Mouse (Mus musculus) stomach, postnatal 0 days (tissue): ENCODE measurements at regions not wholly inside any gene's neighbourhood (a gene's known extent, or its start where the extent isn't known, plus 50 kb on each side); places are given as distances from the start of the nearest gene placed in this dataset.

Source experiments
- ATAC-seq: fragments of 200-750 bp; cut with Nextera tagmentation; 2 replicates; pipeline ENCODE4 v1.8.0; 2017; ENCODE audit not compliant: low FRiP score, low TSS enrichment
- DNase-seq: peaks from one replicate; pipeline ENCODE4 v3.0.0-alpha.2; 2016; ENCODE audit warnings: low spot score
- H3K27ac ChIP-seq: fragments of 300-500 bp; sonication (generic); replicated peaks from 2 replicates; pipeline ENCODE4 v1.5.1; 2014; ENCODE audit warnings: mild to moderate bottlenecking, control low read depth
- H3K27me3 ChIP-seq: fragments of 300-500 bp; sonication (generic); 2 replicates; pipeline ENCODE4 v1.6.1; 2014; ENCODE audit warnings: low read length; ENCODE audit not compliant: control insufficient read depth, insufficient read depth
- H3K36me3 ChIP-seq: fragments of 300-500 bp; sonication (generic); 2 replicates; pipeline ENCODE4 v1.6.1; 2014; ENCODE audit warnings: low read length, mixed read lengths; ENCODE audit not compliant: control insufficient read depth, insufficient read depth
- H3K4me1 ChIP-seq: fragments of 300-500 bp; sonication (generic); replicated peaks from 2 replicates; pipeline ENCODE4 v1.6.1; 2014; ENCODE audit warnings: antibody characterized with exemption; ENCODE audit not compliant: control insufficient read depth, insufficient read depth
- H3K4me2 ChIP-seq: fragments of 300-500 bp; sonication (generic); replicated peaks from 2 replicates; pipeline ENCODE4 v1.6.1; 2014; ENCODE audit warnings: low read depth, mild to moderate bottlenecking, control low read depth, moderate library complexity
- H3K4me3 ChIP-seq: fragments of 300-500 bp; sonication (generic); 2 replicates; pipeline ENCODE4 v1.5.1; 2014; ENCODE audit warnings: low read depth, low read length, control low read depth
- H3K9ac ChIP-seq: fragments of 300-500 bp; sonication (generic); 2 replicates; pipeline ENCODE4 v1.6.1; 2014; ENCODE audit warnings: mild to moderate bottlenecking, low read length, control low read depth, mixed read lengths
- H3K9me3 ChIP-seq: fragments of 300-500 bp; sonication (generic); 2 replicates; pipeline ENCODE4 v1.6.1; 2016; ENCODE audit warnings: low read length; ENCODE audit not compliant: control insufficient read depth
- CTCF ChIP-seq: IDR thresholded peaks from 2 replicates; pipeline ENCODE4 v1.5.1; 2016; ENCODE audit warnings: antibody characterized with exemption, low read depth, mild to moderate bottlenecking, moderate library complexity
- EP300 ChIP-seq: optimal IDR thresholded peaks from 2 replicates; pipeline ENCODE3; 2016; ENCODE audit warnings: antibody characterized with exemption
- WGBS: fragments of 180-500 bp; shearing (Covaris S2); extraction: QIAGEN DNeasy Blood & Tissue Kit; methylation state at CpG from one replicate; pipeline ENCODE4 v1.1.7; 2014; 5-methylcytosine and 5-hydroxymethylcytosine counted together

DNA sequence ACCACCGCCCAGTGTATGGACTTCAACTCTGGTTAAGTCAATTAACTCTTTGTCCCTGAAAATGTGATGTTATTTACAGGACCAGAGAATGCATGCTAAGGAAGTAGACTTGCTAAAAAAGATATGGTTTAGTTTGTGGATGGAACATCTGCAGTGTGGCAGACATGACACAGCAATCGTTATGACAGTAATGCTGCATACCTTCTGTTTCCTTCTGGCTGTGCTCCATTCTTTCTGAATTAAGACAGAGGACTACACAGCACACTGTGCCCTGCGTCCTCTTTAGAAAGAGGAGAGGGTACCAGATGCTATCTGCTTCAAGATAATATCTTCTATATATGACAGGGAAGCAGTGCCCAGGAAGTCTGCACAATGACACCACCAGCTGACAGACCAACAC is 146.6 kb upstream of the Rbms1 start:
- Histone ChIP-seq H3K27me3 (no peaks in the 10 kb centered on the region), H3K4me3 (no peak overlapping the region), H3K36me3 (no peaks in the 10 kb centered on the region), H3K4me2 (no peak overlapping the region), H3K27ac (no peak overlapping the region), H3K9me3 (no peaks in the 10 kb centered on the region), H3K4me1 (no peaks in the 10 kb centered on the region), H3K9ac (no peak overlapping the region)
- 72% methylated on average over 3 of the region's 3 CpGs for WGBS
- ATAC-seq (no peak), DNase-seq (no peak)
- TF ChIP-seq EP300 (no peak), CTCF (no peak)

DNA sequence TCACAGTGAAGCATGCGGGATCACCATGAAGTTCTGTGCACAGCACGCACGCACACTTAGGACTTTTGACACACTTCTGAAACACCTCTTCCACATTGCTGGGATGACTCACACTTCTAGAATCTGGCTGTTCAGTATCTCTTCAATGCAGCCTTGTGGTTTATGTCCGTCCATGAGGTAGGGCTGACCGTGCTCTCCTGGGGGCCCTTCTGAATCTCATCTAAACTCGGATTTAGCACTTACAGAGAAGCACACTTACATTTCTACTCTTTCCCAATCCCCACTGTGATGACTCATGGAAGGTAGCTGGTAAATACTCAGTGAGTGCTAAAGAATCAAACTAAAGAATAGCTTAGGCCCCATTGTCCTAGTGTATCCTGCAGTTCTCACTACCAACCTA is 142.2 kb upstream of the Rbms1 start:
- H3K9ac ChIP-seq: no peak overlapping the region
- no peaks in the 10 kb centered on the region for H3K9me3 ChIP-seq
- H3K4me3 ChIP-seq: no peak overlapping the region
- no peak overlapping the region for H3K4me2 ChIP-seq
- DNase-seq (no peak), ATAC-seq (no peak)
- no peak overlapping the region for H3K27ac ChIP-seq
- TF ChIP-seq CTCF (no peak), EP300 (no peak)
- H3K4me1 ChIP-seq: no peaks in the 10 kb centered on the region
- no peaks in the 10 kb centered on the region for H3K36me3 ChIP-seq
- 79% methylated on average over 6 of the region's 6 CpGs for WGBS
- H3K27me3 ChIP-seq: no peaks in the 10 kb centered on the region

DNA sequence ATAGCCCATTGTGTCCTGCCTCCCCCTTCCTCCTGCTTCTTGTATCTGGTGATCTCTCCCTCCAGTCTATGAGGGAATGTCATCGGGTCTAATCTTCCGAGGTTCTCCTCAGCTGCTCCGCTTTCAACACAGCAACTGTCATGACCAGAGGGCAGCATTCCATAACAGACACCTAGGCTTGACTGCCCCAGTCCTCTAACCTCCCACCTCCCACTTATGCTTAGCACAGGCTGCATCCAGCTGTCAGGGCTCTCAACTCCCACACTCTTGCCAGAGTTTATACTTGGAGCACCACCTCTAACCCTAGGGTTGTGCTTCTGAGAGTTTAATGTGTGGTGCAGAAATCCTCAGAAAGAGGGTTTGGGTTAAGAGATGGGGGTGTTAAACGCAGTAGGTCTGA is 137.9 kb upstream of the Rbms1 start:
- no peak for DNase-seq
- no peaks in the 10 kb centered on the region for H3K9me3 ChIP-seq
- H3K9ac ChIP-seq: no peak overlapping the region
- H3K27me3 ChIP-seq: no peaks in the 10 kb centered on the region
- 61% methylated on average over 4 of the region's 4 CpGs for WGBS
- H3K4me1 ChIP-seq: no peaks in the 10 kb centered on the region
- no peak overlapping the region for H3K27ac ChIP-seq
- no peak overlapping the region for H3K4me3 ChIP-seq
- TF ChIP-seq CTCF (no peak), EP300 (no peak)
- no peak for ATAC-seq
- H3K36me3 ChIP-seq: no peaks in the 10 kb centered on the region
- no peak overlapping the region for H3K4me2 ChIP-seq

DNA sequence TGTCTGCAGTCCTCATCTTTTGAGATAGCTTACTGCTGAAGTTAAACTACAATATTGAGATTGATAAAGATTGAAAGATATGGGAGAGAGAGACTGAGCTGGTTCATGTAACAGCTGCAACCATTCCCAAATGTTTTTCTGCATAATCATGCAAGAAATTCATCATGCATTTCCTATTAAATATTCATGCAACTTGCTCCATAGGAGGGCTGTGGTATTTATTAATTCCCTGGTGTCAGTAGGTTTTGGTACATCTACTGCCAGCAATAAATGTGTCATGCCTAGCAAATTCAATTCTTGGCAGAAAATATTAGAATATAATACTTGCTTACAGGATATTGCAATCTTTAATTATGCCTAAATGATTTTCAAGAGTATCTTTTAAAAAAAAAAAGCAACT is 125.5 kb upstream of the Rbms1 start:
- Histone ChIP-seq H3K4me2 (no peak overlapping the region), H3K9me3 (no peaks in the 10 kb centered on the region), H3K4me3 (no peak overlapping the region), H3K27me3 (no peaks in the 10 kb centered on the region), H3K27ac (no peak overlapping the region), H3K4me1 (no peaks in the 10 kb centered on the region), H3K9ac (no peak overlapping the region), H3K36me3 (no peaks in the 10 kb centered on the region)
- TF ChIP-seq EP300: no peak
- no peak for TF ChIP-seq CTCF
- ATAC-seq (no peak), DNase-seq (no peak)

DNA sequence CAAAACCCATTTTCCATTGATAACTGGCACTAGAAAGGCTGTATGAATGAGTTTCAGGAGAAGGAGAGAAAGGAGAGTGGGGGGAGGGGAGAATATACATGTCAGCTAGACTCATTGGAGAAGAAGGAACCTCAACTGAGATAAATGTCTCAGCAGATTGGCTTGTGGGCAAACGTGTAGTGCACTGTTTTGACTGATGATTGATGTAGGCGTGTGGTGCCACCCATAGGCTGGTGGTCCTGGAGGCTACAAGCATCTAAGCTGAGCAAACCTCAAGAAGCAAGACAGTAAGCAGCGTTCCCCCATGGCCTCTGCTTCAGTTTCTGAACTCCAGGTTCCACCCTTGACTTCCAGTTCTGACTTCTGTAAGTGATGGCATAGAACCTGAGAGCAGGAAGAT is 121.8 kb upstream of the Rbms1 start:
- Histone ChIP-seq H3K4me3 (no peak overlapping the region), H3K9me3 (no peaks in the 10 kb centered on the region), H3K27ac (no peak overlapping the region), H3K4me2 (no peak overlapping the region), H3K36me3 (no peaks in the 10 kb centered on the region), H3K9ac (no peak overlapping the region), H3K27me3 (no peaks in the 10 kb centered on the region), H3K4me1 (no peaks in the 10 kb centered on the region)
- no peak for DNase-seq
- ATAC-seq: no peak
- no peak for TF ChIP-seq CTCF
- no peak for TF ChIP-seq EP300
- 69% methylated on average over 3 of the region's 3 CpGs for WGBS

DNA sequence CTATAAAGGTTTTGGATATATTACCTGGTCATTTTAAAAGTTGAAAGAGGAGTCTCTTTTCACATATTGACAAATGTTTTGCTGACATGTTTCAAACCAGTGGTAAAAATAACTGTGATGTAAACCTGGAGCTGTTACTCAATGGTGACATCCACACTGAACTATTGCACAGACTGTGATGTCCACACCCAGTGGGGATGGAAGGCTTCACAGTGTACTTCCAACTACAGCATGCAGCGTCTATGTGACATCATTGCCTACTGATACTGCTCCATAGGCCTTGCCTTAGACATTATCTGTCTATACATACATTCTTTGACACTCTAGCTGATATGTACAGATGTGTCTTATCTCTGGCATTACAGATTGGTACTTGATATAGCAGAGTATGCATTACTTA is 120.1 kb upstream of the Rbms1 start:
- H3K4me2 ChIP-seq: no peak overlapping the region
- WGBS: 74% methylated on average over 1 of the region's 1 CpGs
- DNase-seq (no peak), ATAC-seq (no peak)
- no peaks in the 10 kb centered on the region for H3K4me1 ChIP-seq
- no peak overlapping the region for H3K9ac ChIP-seq
- H3K36me3 ChIP-seq: no peaks in the 10 kb centered on the region
- H3K27me3 ChIP-seq: no peaks in the 10 kb centered on the region
- no peak overlapping the region for H3K4me3 ChIP-seq
- H3K9me3 ChIP-seq: no peaks in the 10 kb centered on the region
- no peak overlapping the region for H3K27ac ChIP-seq
- TF ChIP-seq EP300 (no peak), CTCF (no peak)
